Mouse (Mus musculus) stomach, embryonic 16.5 days (tissue): ENCODE results near the gene Prr5l. TPM values are rescaled to one million over a fixed set of nuclear protein-coding genes. Genes with fewer than 3 reads are reported as not detected.

Experiments
- ATAC-seq: fragments of 200-750 bp; cut with Nextera tagmentation; 2 replicates; pipeline ENCODE4 v1.8.0; 2017; ENCODE audit warnings: moderate number of reproducible peaks, moderate TSS enrichment; ENCODE audit not compliant: insufficient read depth, low FRiP score
- H3K27ac ChIP-seq: fragments of 300-500 bp; sonication (generic); 2 replicates; pipeline ENCODE4 v1.5.1; 2014; ENCODE audit warnings: low read length
- H3K27me3 ChIP-seq: fragments of 300-500 bp; sonication (generic); 2 replicates; pipeline ENCODE4 v1.6.1; 2014; ENCODE audit warnings: low read length, control low read depth, mixed read lengths; ENCODE audit not compliant: control insufficient read depth, insufficient read depth
- H3K36me3 ChIP-seq: fragments of 300-500 bp; sonication (generic); 2 replicates; pipeline ENCODE4 v1.6.1; 2014; ENCODE audit warnings: low read length; ENCODE audit not compliant: control insufficient read depth, insufficient read depth
- H3K4me1 ChIP-seq: fragments of 300-500 bp; sonication (generic); 2 replicates; pipeline ENCODE4 v1.6.1; 2014; ENCODE audit warnings: low read length, control low read depth, mixed read lengths; ENCODE audit not compliant: control insufficient read depth, insufficient read depth
- H3K4me2 ChIP-seq: fragments of 300-500 bp; sonication (generic); 2 replicates; pipeline ENCODE4 v1.6.1; 2014; ENCODE audit warnings: low read depth, low read length, mixed read lengths
- H3K4me3 ChIP-seq: fragments of 300-500 bp; sonication (generic); replicated peaks from 2 replicates; pipeline ENCODE4 v1.5.1; 2014; ENCODE audit warnings: mild to moderate bottlenecking, low read length
- H3K9ac ChIP-seq: fragments of 300-500 bp; sonication (generic); 2 replicates; pipeline ENCODE4 v1.6.1; 2014; ENCODE audit warnings: low read length
- H3K9me3 ChIP-seq: fragments of 300-500 bp; sonication (generic); replicated peaks from 2 replicates; pipeline ENCODE4 v1.6.1; 2016; ENCODE audit warnings: low read length, control low read depth; ENCODE audit not compliant: control insufficient read depth
- WGBS: fragments of 180-500 bp; shearing (Covaris S2); extraction: QIAGEN DNeasy Blood & Tissue Kit; methylation state at CpG from one replicate; pipeline ENCODE4 v1.1.7; 2014; 5-methylcytosine and 5-hydroxymethylcytosine counted together
- polyA plus RNA-seq: library from polyadenylated mRNA; unstranded; fragments of >200 nt; fragmentation: Nextera tagmentation; extraction: Ambion mirVana; gene quantifications from 2 replicates; pipeline ENCODE4 v1.2.1, GENCODE M21; 2015

Gene Prr5l
- polyA plus RNA-seq, 1 experiment from 2014 or later: 9.4 TPM

GRCm38 (mm10) chr2:101885768-101886438 lies 3.1 kb upstream of the Prr5l start, which contains the start of gene Commd9:
TSS of gene Commd9 (plus strand) at chr2:101886247.
- no peak within 1 kb of the TSS for H3K27ac ChIP-seq

GRCm38 (mm10) chr2:101884286-101884685 lies 1.5 kb upstream of the Prr5l start:
- 50% methylated on average over 2 of the region's 2 CpGs for WGBS
- ATAC-seq: no peak
- no peak overlapping the region for H3K4me2 ChIP-seq

More at GRCm38 (mm10) chr2:101885768-101886438, 3.1 kb upstream of the Prr5l start, which contains the start of gene Commd9:
- ATAC-seq: peak; percentile 95
- H3K36me3 ChIP-seq: no peaks in the 10 kb centered on the region
- peak within 1 kb of the TSS; percentile 77 for H3K4me3 ChIP-seq
- peaks cover 4% of the 10 kb centered on the region for H3K4me1 ChIP-seq
- H3K9me3 ChIP-seq: no peaks in the 10 kb centered on the region
- 12% methylated on average over 22 of the region's 22 CpGs for WGBS
- peak within 1 kb of the TSS; percentile 81 for H3K9ac ChIP-seq
- H3K4me2 ChIP-seq: peak within 1 kb of the TSS; percentile 65
- H3K27me3 ChIP-seq: no peaks in the 10 kb centered on the region

DNA sequence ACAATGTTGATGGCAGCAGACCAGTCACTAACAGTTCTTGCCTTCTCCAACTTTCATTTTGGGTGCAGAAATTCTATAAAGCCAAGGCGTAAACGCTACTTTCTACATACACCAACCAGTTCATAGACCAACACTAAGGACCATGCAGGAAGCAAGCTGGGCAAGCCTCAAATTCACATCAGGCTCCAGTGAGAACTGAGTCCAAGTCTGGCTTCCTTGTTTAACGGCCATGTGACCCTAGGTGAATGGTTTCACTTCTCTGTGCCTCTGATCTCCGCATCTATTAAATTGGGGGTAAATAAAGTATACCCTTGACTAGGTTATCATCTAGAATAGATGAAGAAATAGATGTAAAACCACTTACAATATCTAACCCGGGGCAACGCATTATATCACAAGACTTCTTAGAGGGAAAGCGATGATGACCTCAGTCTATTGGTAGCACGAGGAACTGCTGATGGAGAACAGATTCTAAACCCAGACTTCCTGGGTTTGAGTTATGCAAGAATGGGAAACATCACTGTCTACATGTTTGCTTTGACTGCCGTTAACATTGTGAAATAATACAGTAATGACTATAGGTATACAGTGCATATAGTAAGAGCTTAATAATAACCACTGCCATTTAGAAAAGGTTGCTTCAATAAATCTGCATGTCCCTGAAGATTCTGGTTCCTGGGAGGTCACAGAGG lies 1.2 kb downstream of the Prr5l start:
- 81% methylated on average over 9 of the region's 9 CpGs for WGBS

More at GRCm38 (mm10) chr2:101884286-101884685, 1.5 kb upstream of the Prr5l start:
- Histone ChIP-seq H3K27me3 (no peaks in the 10 kb centered on the region), H3K4me1 (peaks cover 4% of the 10 kb centered on the region), H3K36me3 (no peaks in the 10 kb centered on the region), H3K9ac (no peak overlapping the region), H3K4me3 (no peak overlapping the region), H3K27ac (no peak overlapping the region), H3K9me3 (no peaks in the 10 kb centered on the region)

GRCm38 (mm10) chr2:101871179-101871578 lies 11.6 kb downstream of the Prr5l start:
- ATAC-seq: no peak
- peak overlapping the region; percentile 41; the same call in 1 of the 2 replicates for H3K4me2 ChIP-seq
- H3K4me3 ChIP-seq: no peak overlapping the region
- H3K4me1 ChIP-seq: no peaks in the 10 kb centered on the region
- H3K27me3 ChIP-seq: no peaks in the 10 kb centered on the region
- no peaks in the 10 kb centered on the region for H3K9me3 ChIP-seq
- H3K27ac ChIP-seq: no peak overlapping the region
- H3K36me3 ChIP-seq: no peaks in the 10 kb centered on the region
- H3K9ac ChIP-seq: peak overlapping the region; percentile 68
- 26% methylated on average over 14 of the region's 14 CpGs for WGBS

More for the DNA sequence above, 1.2 kb downstream of the Prr5l start:
- no peaks in the 10 kb centered on the region for H3K9me3 ChIP-seq
- no peak overlapping the region for H3K4me3 ChIP-seq
- ATAC-seq: no peak
- H3K4me2 ChIP-seq: no peak overlapping the region
- peaks cover 4% of the 10 kb centered on the region; the same call in 1 of the 2 replicates for H3K27me3 ChIP-seq
- H3K9ac ChIP-seq: no peak overlapping the region
- no peaks in the 10 kb centered on the region for H3K36me3 ChIP-seq
- H3K4me1 ChIP-seq: peaks cover under 1% of the 10 kb centered on the region; the same call in 1 of the 2 replicates
- no peak overlapping the region for H3K27ac ChIP-seq

DNA sequence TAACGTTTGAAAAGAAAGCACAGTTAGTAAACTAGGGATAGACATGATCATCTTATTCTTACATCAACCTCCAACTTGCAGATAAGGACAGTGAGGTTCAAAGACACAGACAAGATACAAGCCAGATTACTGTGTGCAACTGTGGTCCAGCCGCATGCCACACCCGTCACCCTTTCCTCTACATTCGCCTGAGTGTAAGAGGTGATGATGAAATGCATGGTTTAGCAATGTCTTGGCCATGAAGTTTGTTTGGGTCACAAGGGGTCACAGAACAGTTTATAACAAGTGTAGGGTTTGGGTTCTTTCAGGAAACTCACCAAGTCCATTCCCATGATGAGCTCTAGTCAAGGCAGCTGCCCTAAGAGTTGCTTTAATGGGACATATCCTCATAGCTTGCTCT lies 14.1 kb downstream of the Prr5l start:
- Histone ChIP-seq H3K9ac (no peak overlapping the region), H3K4me1 (no peaks in the 10 kb centered on the region), H3K9me3 (no peaks in the 10 kb centered on the region), H3K4me3 (no peak overlapping the region), H3K27me3 (no peaks in the 10 kb centered on the region), H3K36me3 (no peaks in the 10 kb centered on the region), H3K4me2 (no peak overlapping the region), H3K27ac (no peak overlapping the region)
- ATAC-seq: no peak
- 78% methylated on average over 4 of the region's 4 CpGs for WGBS

GRCm38 (mm10) chr2:101862219-101863123 lies 20.4 kb downstream of the Prr5l start:
- no peaks in the 10 kb centered on the region for H3K36me3 ChIP-seq
- no peaks in the 10 kb centered on the region for H3K9me3 ChIP-seq
- no peak overlapping the region for H3K27ac ChIP-seq
- H3K9ac ChIP-seq: no peak overlapping the region
- H3K4me2 ChIP-seq: no peak overlapping the region
- ATAC-seq: no peak
- H3K4me3 ChIP-seq: no peak overlapping the region
- 57% methylated on average over 15 of the region's 15 CpGs for WGBS
- H3K27me3 ChIP-seq: no peaks in the 10 kb centered on the region
- H3K4me1 ChIP-seq: no peaks in the 10 kb centered on the region

- Histone ChIP-seq H3K9ac (no peak overlapping the region), H3K4me3 (no peak overlapping the region), H3K4me2 (no peak overlapping the region), H3K27ac (no peak overlapping the region), H3K36me3 (no peaks in the 10 kb centered on the region), H3K9me3 (no peaks in the 10 kb centered on the region), H3K4me1 (no peaks in the 10 kb centered on the region), H3K27me3 (no peaks in the 10 kb centered on the region)
- ATAC-seq: no peak
- 86% methylated on average over 3 of the region's 3 CpGs for WGBS
Observed at GRCm38 (mm10) chr2:101860920-101861485, 21.8 kb downstream of the Prr5l start.

DNA sequence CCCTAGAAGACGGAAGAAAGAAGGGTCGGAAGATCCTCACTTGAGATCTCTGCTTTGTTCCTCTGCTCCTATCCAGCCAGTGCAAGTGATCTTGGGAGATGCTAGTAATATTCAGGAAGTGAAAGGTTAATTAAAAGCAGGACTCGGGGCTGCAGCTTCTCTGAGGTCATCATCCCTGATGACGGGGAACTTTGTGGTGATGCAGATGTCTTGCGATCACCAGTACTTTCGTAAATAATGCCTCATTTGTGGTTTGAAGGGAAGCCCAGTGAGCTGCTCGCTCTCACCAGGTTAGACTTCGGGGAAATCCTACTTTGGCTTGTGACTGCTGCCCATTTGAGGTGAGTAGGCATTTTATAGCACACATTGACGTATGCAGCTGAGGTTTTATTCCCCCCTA lies 26.7 kb downstream of the Prr5l start:
- H3K9me3 ChIP-seq: no peaks in the 10 kb centered on the region
- no peak for ATAC-seq
- no peaks in the 10 kb centered on the region for H3K27me3 ChIP-seq
- no peak overlapping the region for H3K27ac ChIP-seq
- no peak overlapping the region for H3K4me3 ChIP-seq
- H3K4me1 ChIP-seq: no peaks in the 10 kb centered on the region
- WGBS: 80% methylated on average over 9 of the region's 9 CpGs
- H3K9ac ChIP-seq: no peak overlapping the region
- H3K4me2 ChIP-seq: no peak overlapping the region
- H3K36me3 ChIP-seq: no peaks in the 10 kb centered on the region
